Mouse (Mus musculus): Measurements from ENCODE around the gene Utrn. TPM values are rescaled to one million over a fixed set of nuclear protein-coding genes. Genes with fewer than 3 reads are reported as not detected.

The Utrn gene
- total RNA-seq, 1 experiment from 2014 or later = 95.5 TPM

- no peak for DNase-seq
Measured at GRCm38 (mm10) chr10:12534301-12534700, 334.9 kb downstream of the Utrn start.

- no peak for DNase-seq
Measured at GRCm38 (mm10) chr10:12522078-12522477, 347.1 kb downstream of the Utrn start.

- no peak for DNase-seq
Measured at GRCm38 (mm10) chr10:12518162-12518561, 351.0 kb downstream of the Utrn start.

GRCm38 (mm10) chr10:12505568-12505967 is 363.6 kb downstream of the Utrn start:
- DNase-seq = no peak

GRCm38 (mm10) chr10:12500489-12500888 is 368.7 kb downstream of the Utrn start:
- DNase-seq = no peak

- no peak for DNase-seq
Measured at GRCm38 (mm10) chr10:12497555-12497954, 371.6 kb downstream of the Utrn start.

- no peak for DNase-seq
Measured at GRCm38 (mm10) chr10:12489551-12490177, 379.5 kb downstream of the Utrn start.

- no peak for DNase-seq
Measured at GRCm38 (mm10) chr10:12488518-12488917, 380.6 kb downstream of the Utrn start.

GRCm38 (mm10) chr10:12488117-12488516 is 381.0 kb downstream of the Utrn start:
- DNase-seq = no peak

- DNase-seq = no peak
Measured at GRCm38 (mm10) chr10:12483494-12483893, 385.7 kb downstream of the Utrn start.

GRCm38 (mm10) chr10:12482975-12483374 is 386.2 kb downstream of the Utrn start:
- no peak for DNase-seq

- DNase-seq = no peak
Measured at GRCm38 (mm10) chr10:12474850-12475621, 394.1 kb downstream of the Utrn start.

GRCm38 (mm10) chr10:12469391-12470057 is 399.6 kb downstream of the Utrn start:
- DNase-seq = no peak

GRCm38 (mm10) chr10:12467544-12467943 is 401.6 kb downstream of the Utrn start:
- DNase-seq = no peak

GRCm38 (mm10) chr10:12460945-12461344 is 408.2 kb downstream of the Utrn start:
- DNase-seq = no peak

GRCm38 (mm10) chr10:12456867-12457266 is 412.3 kb downstream of the Utrn start:
- no peak for DNase-seq

- DNase-seq = no peak
Measured at GRCm38 (mm10) chr10:12452641-12453040, 416.5 kb downstream of the Utrn start.

- DNase-seq = no peak
Measured at GRCm38 (mm10) chr10:12444122-12444521, 425.0 kb downstream of the Utrn start.

GRCm38 (mm10) chr10:12433161-12433560 is 436.0 kb downstream of the Utrn start:
- DNase-seq = no peak

GRCm38 (mm10) chr10:12430399-12430798 is 438.8 kb downstream of the Utrn start:
- no peak for DNase-seq

- no peak for DNase-seq
Measured at GRCm38 (mm10) chr10:12426866-12427265, 442.3 kb downstream of the Utrn start.

- no peak for DNase-seq
Measured at GRCm38 (mm10) chr10:12424944-12425343, 444.2 kb downstream of the Utrn start.

- DNase-seq = no peak
Measured at GRCm38 (mm10) chr10:12423994-12424725, 445.0 kb downstream of the Utrn start.

Measured in adrenal gland, postnatal 14 days (tissue).